Mouse (Mus musculus) cortical plate, adult 2 months (tissue): ENCODE results near the gene Gm5475.

ENCODE experiments used
- CTCF ChIP-seq: fragments of 200-500 bp; IDR thresholded peaks from 2 replicates; pipeline ENCODE4 v1.5.1; 2011; ENCODE audit warnings: mild to moderate bottlenecking, control low read depth, low read length; ENCODE audit not compliant: insufficient read depth; ENCODE audit errors: extremely low read depth
- POLR2A ChIP-seq: fragments of 200-500 bp; IDR thresholded peaks from 2 replicates; pipeline ENCODE4 v1.6.1; 2011; ENCODE audit warnings: mild to moderate bottlenecking, low read length, control low read depth; ENCODE audit not compliant: insufficient read depth; ENCODE audit errors: extremely low read depth

DNA sequence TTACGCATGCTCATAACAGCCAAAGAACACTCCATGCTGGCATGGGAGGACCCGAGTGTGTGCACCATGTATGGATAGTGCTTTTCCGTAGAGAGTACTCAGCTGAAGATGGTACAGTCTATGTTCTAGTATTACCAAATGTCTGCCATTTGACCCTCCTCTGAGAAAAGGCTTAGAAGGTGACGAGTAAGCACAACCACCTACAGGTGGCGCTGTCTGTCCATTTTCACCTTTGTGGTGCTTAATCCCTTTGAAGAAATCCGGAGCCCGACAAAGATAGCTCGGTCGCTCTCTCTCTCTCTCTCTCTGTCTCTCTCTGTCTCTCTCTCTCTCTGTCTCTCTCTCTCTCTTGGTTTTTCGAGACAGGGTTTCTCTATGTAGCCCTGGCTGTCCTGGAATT lies 36.1 kb downstream of the Gm5475 start:
- TF ChIP-seq CTCF (peak; percentile 62), POLR2A (no peak)
